Mouse (Mus musculus): ENCODE results near the gene Pgls. TPM values are rescaled to one million over a fixed set of nuclear protein-coding genes. Genes with fewer than 3 reads are reported as not detected.
A peak's percentile ranks its signal among the peaks of the same experiment; 100 is the strongest.

Pgls gene
- total and polyA plus RNA-seq, 3 experiments = 39.7 to 360 (median 87.2) TPM

DNA sequence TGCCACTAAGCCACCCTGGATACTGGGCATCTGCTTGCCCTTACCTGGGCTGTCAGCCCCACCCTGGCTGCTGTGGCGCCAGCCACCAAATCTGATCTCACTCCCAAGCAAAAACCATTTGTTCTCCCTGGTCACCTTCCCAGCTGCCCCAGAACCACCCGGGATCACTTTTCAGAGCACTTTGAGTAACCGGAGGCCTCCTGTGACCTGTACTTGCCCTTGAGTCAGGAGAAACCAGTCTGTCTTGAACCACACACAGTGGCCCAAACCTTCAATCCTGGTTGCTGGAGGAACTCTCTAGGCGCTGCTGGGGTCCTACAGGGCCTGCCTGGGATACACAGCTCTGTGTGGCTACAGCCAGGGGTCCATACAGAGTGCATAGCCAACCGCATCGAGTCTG is 39.2 kb upstream of the Pgls start:
- no peak overlapping the region for H3K4me3 ChIP-seq (ENCODE audit: low read depth, low read length)
- TF ChIP-seq POLR2AphosphoS5 (IDR thresholded peaks at IDR 0.05; ENCODE audit: insufficient replicate concordance, low read depth, low read length) (no peak), GATA2 (IDR thresholded peaks at IDR 0.05; ENCODE audit: borderline replicate concordance, low read depth, low read length) (no peak), GATA1 (IDR thresholded peaks at IDR 0.05; ENCODE audit: borderline replicate concordance, low read length) (no peak), TAL1 (conservative IDR thresholded peaks at IDR 0.05; ENCODE audit: low read depth, low read length) (no peak), CTCF (IDR thresholded peaks at IDR 0.05; ENCODE audit: low read depth, low read length) (no peak)
- peaks cover 32% of the 10 kb centered on the region for H3K27me3 ChIP-seq (ENCODE audit: insufficient read depth, low read length)
- no peaks in the 10 kb centered on the region for H3K9me3 ChIP-seq (replicated peaks)
- peaks cover 15% of the 10 kb centered on the region; the same call in 1 of the 2 replicates for H3K4me1 ChIP-seq (ENCODE audit: insufficient read depth, low read depth, low read length)
- DNase-seq (ENCODE audit: low spot score) = no peak
- H3K36me3 ChIP-seq (replicated peaks) = peaks cover 10% of the 10 kb centered on the region
- no peak for ATAC-seq (ENCODE audit: extremely low read depth, insufficient number of reproducible peaks, low FRiP score, poor library complexity, severe bottlenecking)

DNA sequence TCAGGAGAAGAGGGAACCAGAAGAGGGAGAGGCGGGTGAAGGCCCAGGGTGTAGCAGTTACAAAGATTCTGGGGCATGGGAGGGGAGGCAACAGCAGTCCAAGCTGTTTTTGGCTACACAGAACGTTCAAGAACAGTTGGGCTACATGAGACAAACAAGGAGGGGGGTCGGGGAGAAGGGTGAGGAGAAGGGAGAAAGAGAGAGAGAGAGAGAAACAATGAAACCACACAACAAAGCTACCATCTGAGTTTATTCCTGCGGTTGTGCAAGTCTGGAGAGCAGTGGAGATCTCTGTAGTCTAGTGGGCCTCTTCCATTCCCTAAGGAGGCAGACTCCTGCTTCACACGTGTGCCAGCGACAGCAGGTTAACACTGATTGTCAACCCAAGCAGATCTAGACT is 38.0 kb upstream of the Pgls start:
- H3K4me3 ChIP-seq (ENCODE audit: low read depth, low read length) = no peak overlapping the region
- ATAC-seq (ENCODE audit: extremely low read depth, insufficient number of reproducible peaks, low FRiP score, poor library complexity, severe bottlenecking) = no peak

DNA sequence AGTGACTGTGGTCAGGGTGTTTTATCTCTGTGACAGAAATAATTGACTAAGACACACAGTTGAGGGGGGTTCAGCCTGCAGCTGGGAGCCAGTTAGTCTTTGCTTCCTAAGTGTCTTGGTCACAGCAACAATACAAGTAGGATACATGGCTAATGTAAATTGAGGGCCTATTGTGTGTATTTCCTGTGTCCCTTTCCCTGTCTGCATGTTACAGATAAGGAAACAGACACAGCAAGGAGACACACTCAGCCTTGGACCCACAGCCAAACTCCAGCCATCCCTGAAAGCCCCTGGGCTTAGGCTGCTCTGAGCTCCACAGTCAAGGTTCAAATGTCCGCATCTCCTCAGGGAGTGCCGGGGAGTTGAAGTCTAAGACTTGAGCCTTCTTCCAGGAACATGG is 37.3 kb upstream of the Pgls start:
- Histone ChIP-seq H3K4me3 (ENCODE audit: low read depth, low read length) (no peak overlapping the region), H3K27me3 (ENCODE audit: insufficient read depth, low read length) (peaks cover 47% of the 10 kb centered on the region), H3K4me1 (ENCODE audit: insufficient read depth, low read depth, low read length) (peaks cover 27% of the 10 kb centered on the region), H3K9me3 (replicated peaks) (no peaks in the 10 kb centered on the region), H3K36me3 (replicated peaks) (no peaks in the 10 kb centered on the region)
- TF ChIP-seq POLR2AphosphoS5 (IDR thresholded peaks at IDR 0.05; ENCODE audit: insufficient replicate concordance, low read depth, low read length) (no peak), GATA2 (IDR thresholded peaks at IDR 0.05; ENCODE audit: borderline replicate concordance, low read depth, low read length) (no peak), GATA1 (IDR thresholded peaks at IDR 0.05; ENCODE audit: borderline replicate concordance, low read length) (no peak), CTCF (IDR thresholded peaks at IDR 0.05; ENCODE audit: low read depth, low read length) (no peak), TAL1 (conservative IDR thresholded peaks at IDR 0.05; ENCODE audit: low read depth, low read length) (no peak)
- no peak for DNase-seq (ENCODE audit: low spot score)
- no peak for ATAC-seq (ENCODE audit: extremely low read depth, insufficient number of reproducible peaks, low FRiP score, poor library complexity, severe bottlenecking)

More for the DNA sequence above, 38.0 kb upstream of the Pgls start:
- H3K36me3 ChIP-seq (replicated peaks) = no peaks in the 10 kb centered on the region
- TF ChIP-seq GATA2 (IDR thresholded peaks at IDR 0.05; ENCODE audit: borderline replicate concordance, low read depth, low read length) (no peak), CTCF (IDR thresholded peaks at IDR 0.05; ENCODE audit: low read depth, low read length) (no peak), TAL1 (conservative IDR thresholded peaks at IDR 0.05; ENCODE audit: low read depth, low read length) (no peak), GATA1 (IDR thresholded peaks at IDR 0.05; ENCODE audit: borderline replicate concordance, low read length) (no peak), POLR2AphosphoS5 (IDR thresholded peaks at IDR 0.05; ENCODE audit: insufficient replicate concordance, low read depth, low read length) (no peak)
- peaks cover 43% of the 10 kb centered on the region for H3K27me3 ChIP-seq (ENCODE audit: insufficient read depth, low read length)
- DNase-seq (ENCODE audit: low spot score) = no peak
- H3K4me1 ChIP-seq (ENCODE audit: insufficient read depth, low read depth, low read length) = peaks cover 24% of the 10 kb centered on the region
- no peaks in the 10 kb centered on the region for H3K9me3 ChIP-seq (replicated peaks)

DNA sequence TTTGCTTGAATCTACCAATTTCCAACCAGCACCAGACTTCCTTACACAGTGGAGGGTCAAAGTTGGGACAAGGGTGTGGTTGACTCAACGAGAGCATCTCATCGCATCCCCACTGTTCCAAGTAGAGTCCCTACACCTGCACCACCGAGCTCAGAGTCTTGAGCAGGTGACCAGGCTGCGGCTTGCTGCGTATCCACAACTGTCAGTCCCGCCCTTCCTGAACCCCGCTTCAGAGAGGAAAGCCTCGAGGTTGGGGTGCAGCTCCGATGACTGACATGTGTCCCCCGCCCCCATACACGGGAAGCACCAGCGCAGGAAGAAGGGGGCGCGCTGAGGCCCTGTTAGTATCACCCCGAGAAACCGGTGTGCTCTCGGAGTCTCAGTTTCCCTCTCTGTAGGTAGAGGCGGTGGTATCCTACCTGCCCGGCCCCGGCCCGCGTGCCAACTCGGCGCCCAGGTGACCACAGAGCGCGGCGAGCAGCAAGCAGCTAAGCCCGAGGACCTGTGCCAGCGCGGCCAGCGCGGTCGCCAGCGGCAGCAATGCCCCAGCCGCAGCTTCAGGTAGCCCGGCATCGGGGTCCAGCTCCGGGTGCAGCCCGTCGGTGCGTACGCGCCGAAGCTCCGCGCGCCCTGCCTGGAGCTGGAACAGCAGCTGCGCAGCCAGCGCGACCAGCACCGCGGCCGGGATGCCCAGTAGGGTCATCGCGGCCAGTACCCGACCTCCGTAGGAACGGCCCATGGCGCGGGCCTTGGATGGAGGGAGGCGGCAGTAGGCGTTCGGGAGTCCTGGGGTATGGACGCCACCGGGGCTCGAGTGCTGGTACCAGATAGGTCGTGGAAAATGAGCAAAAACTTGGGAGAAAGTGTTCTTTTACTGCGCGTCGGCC is 33.7 kb upstream of the Pgls start, which contains the start of gene Tmem221:
TSS of gene Tmem221 (minus strand) at position 801 of the 887 bp plus-strand sequence.
- Histone ChIP-seq H3K4me3 (ENCODE audit: low read depth, low read length) (peak within 1 kb of the TSS; percentile 38; the same call in 1 of the 2 replicates), H3K4me1 (ENCODE audit: insufficient read depth, low read depth, low read length) (peaks cover 31% of the 10 kb centered on the region), H3K36me3 (replicated peaks) (no peaks in the 10 kb centered on the region), H3K9me3 (replicated peaks) (no peaks in the 10 kb centered on the region), H3K27me3 (ENCODE audit: insufficient read depth, low read length) (peaks cover 55% of the 10 kb centered on the region)
- TF ChIP-seq GATA1 (IDR thresholded peaks at IDR 0.05; ENCODE audit: borderline replicate concordance, low read length) (no peak), GATA2 (IDR thresholded peaks at IDR 0.05; ENCODE audit: borderline replicate concordance, low read depth, low read length) (no peak), POLR2AphosphoS5 (IDR thresholded peaks at IDR 0.05; ENCODE audit: insufficient replicate concordance, low read depth, low read length) (no peak), TAL1 (conservative IDR thresholded peaks at IDR 0.05; ENCODE audit: low read depth, low read length) (no peak), CTCF (IDR thresholded peaks at IDR 0.05; ENCODE audit: low read depth, low read length) (no peak)
- ATAC-seq (ENCODE audit: extremely low read depth, insufficient number of reproducible peaks, low FRiP score, poor library complexity, severe bottlenecking) (no peak), DNase-seq (ENCODE audit: low spot score) (no peak)

DNA sequence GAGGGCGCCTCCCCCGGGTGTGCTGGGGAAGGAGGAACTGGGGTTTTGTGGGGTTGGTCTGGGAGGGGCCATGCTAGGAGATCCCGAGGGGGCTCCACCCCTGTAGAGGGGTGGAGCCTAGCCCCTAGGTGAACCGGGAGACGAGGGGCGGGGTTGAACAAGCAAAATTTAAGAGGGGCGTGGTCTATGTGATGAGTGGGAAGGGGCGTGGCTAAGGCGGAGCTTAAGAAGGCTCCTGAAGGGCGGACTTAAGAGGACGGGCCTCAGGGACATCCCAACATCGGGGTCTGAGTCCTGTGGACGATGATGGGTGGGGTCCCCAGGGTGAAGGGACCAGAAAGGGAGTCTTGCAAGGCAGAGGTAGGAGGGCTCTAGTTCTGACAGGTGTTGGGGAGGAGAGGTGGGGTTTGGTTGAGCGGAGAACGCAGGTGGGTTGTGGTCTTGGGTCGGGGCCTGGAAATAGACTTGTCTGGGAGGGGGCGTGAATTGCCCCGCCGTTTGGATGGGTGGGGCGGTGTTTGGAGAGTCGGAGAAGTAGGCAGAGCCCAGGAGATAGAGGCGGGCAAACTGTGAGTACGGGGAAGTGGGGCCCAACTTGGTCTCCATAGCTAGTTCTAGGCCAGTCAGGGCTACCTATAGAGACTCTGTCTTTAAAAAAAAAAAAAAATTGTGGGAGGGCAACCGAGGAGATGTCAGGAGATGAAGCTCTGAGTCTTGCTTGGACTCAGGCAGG is 32.9 kb upstream of the Pgls start:
- ATAC-seq (ENCODE audit: extremely low read depth, insufficient number of reproducible peaks, low FRiP score, poor library complexity, severe bottlenecking) (no peak), DNase-seq (ENCODE audit: low spot score) (no peak)
- Histone ChIP-seq H3K4me3 (ENCODE audit: low read depth, low read length) (peak overlapping the region; percentile 38; the same call in 1 of the 2 replicates), H3K4me1 (ENCODE audit: insufficient read depth, low read depth, low read length) (peaks cover 25% of the 10 kb centered on the region), H3K9me3 (replicated peaks) (peaks cover 4% of the 10 kb centered on the region), H3K27me3 (ENCODE audit: insufficient read depth, low read length) (peaks cover 53% of the 10 kb centered on the region), H3K36me3 (replicated peaks) (no peaks in the 10 kb centered on the region)
- TF ChIP-seq POLR2AphosphoS5 (IDR thresholded peaks at IDR 0.05; ENCODE audit: insufficient replicate concordance, low read depth, low read length) (no peak), CTCF (IDR thresholded peaks at IDR 0.05; ENCODE audit: low read depth, low read length) (no peak), GATA1 (IDR thresholded peaks at IDR 0.05; ENCODE audit: borderline replicate concordance, low read length) (no peak), TAL1 (conservative IDR thresholded peaks at IDR 0.05; ENCODE audit: low read depth, low read length) (no peak), GATA2 (IDR thresholded peaks at IDR 0.05; ENCODE audit: borderline replicate concordance, low read depth, low read length) (no peak)

DNA sequence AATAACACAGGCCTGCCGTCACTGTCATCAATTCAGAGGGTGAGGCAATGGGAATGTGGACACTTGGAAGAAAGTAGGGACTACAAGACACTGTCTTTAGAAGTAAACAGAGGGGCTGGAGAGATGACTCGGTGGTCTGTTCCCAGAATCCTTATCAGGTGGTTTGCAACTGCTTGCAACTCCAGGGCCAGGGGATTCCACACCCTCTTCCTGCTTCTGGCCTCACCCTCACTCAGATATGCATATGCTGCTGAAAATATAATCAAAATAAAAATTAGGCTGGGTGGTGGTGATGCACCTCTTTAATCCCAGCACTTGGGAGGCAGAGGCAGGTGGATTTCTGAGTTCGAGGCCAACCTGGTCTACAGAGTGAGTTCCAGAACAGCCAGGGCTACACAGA is 31.9 kb upstream of the Pgls start:
- Histone ChIP-seq H3K4me3 (ENCODE audit: low read depth, low read length) (no peak overlapping the region), H3K9me3 (replicated peaks) (peaks cover 4% of the 10 kb centered on the region), H3K4me1 (ENCODE audit: insufficient read depth, low read depth, low read length) (peaks cover 17% of the 10 kb centered on the region), H3K27me3 (ENCODE audit: insufficient read depth, low read length) (peaks cover 54% of the 10 kb centered on the region), H3K36me3 (replicated peaks) (no peaks in the 10 kb centered on the region)
- TF ChIP-seq GATA2 (IDR thresholded peaks at IDR 0.05; ENCODE audit: borderline replicate concordance, low read depth, low read length) (no peak), CTCF (IDR thresholded peaks at IDR 0.05; ENCODE audit: low read depth, low read length) (no peak), TAL1 (conservative IDR thresholded peaks at IDR 0.05; ENCODE audit: low read depth, low read length) (no peak), GATA1 (IDR thresholded peaks at IDR 0.05; ENCODE audit: borderline replicate concordance, low read length) (no peak), POLR2AphosphoS5 (IDR thresholded peaks at IDR 0.05; ENCODE audit: insufficient replicate concordance, low read depth, low read length) (no peak)
- DNase-seq (ENCODE audit: low spot score) (no peak), ATAC-seq (ENCODE audit: extremely low read depth, insufficient number of reproducible peaks, low FRiP score, poor library complexity, severe bottlenecking) (no peak)
